Mouse (Mus musculus): ENCODE results near the gene Trpm8. TPM values are rescaled to one million over a fixed set of nuclear protein-coding genes. Genes with fewer than 3 reads are reported as not detected.

Trpm8 gene
- polyA plus RNA-seq, 1 experiment, result not detected

- peaks cover 12% of the 10 kb centered on the region; the same call in 1 of the 2 replicates for H3K4me1 ChIP-seq (ENCODE audit: control insufficient read depth, insufficient read depth, insufficient read length)
- no peak for TF ChIP-seq POLR2A (IDR thresholded peaks at IDR 0.05; ENCODE audit: low read depth, low read length)
- no peak for TF ChIP-seq CTCF (IDR thresholded peaks at IDR 0.05; ENCODE audit: extremely low read depth, insufficient read depth, insufficient read length, insufficient replicate concordance)
- 47% methylated on average over 8 of the region's 8 CpGs for WGBS
- no peak overlapping the region for H3K4me3 ChIP-seq (ENCODE audit: extremely low read depth, insufficient read depth, insufficient read length)
- H3K36me3 ChIP-seq (ENCODE audit: control insufficient read depth, insufficient read depth, low read length), result peaks cover 11% of the 10 kb centered on the region
- no peak overlapping the region for H3K27ac ChIP-seq (ENCODE audit: insufficient read depth, low read length)
- DNase-seq (ENCODE audit: low read depth in 1 of 2, low spot score in 2 of 2), result no peak
- no peaks in the 10 kb centered on the region for H3K27me3 ChIP-seq (ENCODE audit: control insufficient read depth, insufficient read depth, low read length)
Observed at GRCm38 (mm10) chr1:88258881-88259642, 18.4 kb upstream of the Trpm8 start.

- WGBS, result 83% methylated on average over 4 of the region's 4 CpGs
- no peak overlapping the region for H3K27ac ChIP-seq (ENCODE audit: insufficient read depth, low read length)
- no peak overlapping the region for H3K4me3 ChIP-seq (ENCODE audit: extremely low read depth, insufficient read depth, insufficient read length)
- TF ChIP-seq POLR2A (IDR thresholded peaks at IDR 0.05; ENCODE audit: low read depth, low read length) (no peak), CTCF (IDR thresholded peaks at IDR 0.05; ENCODE audit: extremely low read depth, insufficient read depth, insufficient read length, insufficient replicate concordance) (no peak)
- H3K36me3 ChIP-seq (ENCODE audit: control insufficient read depth, insufficient read depth, low read length), result peaks cover 16% of the 10 kb centered on the region
- peaks cover 12% of the 10 kb centered on the region; the same call in 1 of the 2 replicates for H3K4me1 ChIP-seq (ENCODE audit: control insufficient read depth, insufficient read depth, insufficient read length)
- no peaks in the 10 kb centered on the region for H3K27me3 ChIP-seq (ENCODE audit: control insufficient read depth, insufficient read depth, low read length)
- DNase-seq (ENCODE audit: low read depth in 1 of 2, low spot score in 2 of 2), result no peak
Observed at GRCm38 (mm10) chr1:88259643-88260024, 17.8 kb upstream of the Trpm8 start.

GRCm38 (mm10) chr1:88260114-88260513 lies 17.3 kb upstream of the Trpm8 start:
- Histone ChIP-seq H3K27ac (ENCODE audit: insufficient read depth, low read length) (no peak overlapping the region), H3K4me1 (ENCODE audit: control insufficient read depth, insufficient read depth, insufficient read length) (peaks cover 12% of the 10 kb centered on the region; the same call in 1 of the 2 replicates), H3K27me3 (ENCODE audit: control insufficient read depth, insufficient read depth, low read length) (no peaks in the 10 kb centered on the region), H3K4me3 (ENCODE audit: extremely low read depth, insufficient read depth, insufficient read length) (no peak overlapping the region), H3K36me3 (ENCODE audit: control insufficient read depth, insufficient read depth, low read length) (peaks cover 21% of the 10 kb centered on the region)
- DNase-seq (ENCODE audit: low read depth in 1 of 2, low spot score in 2 of 2), result no peak
- WGBS, result 67% methylated on average over 6 of the region's 6 CpGs
- no peak for TF ChIP-seq POLR2A (IDR thresholded peaks at IDR 0.05; ENCODE audit: low read depth, low read length)
- no peak for TF ChIP-seq CTCF (IDR thresholded peaks at IDR 0.05; ENCODE audit: extremely low read depth, insufficient read depth, insufficient read length, insufficient replicate concordance)

GRCm38 (mm10) chr1:88260604-88261377 lies 16.7 kb upstream of the Trpm8 start:
- H3K27ac ChIP-seq (ENCODE audit: insufficient read depth, low read length), result no peak overlapping the region
- DNase-seq (ENCODE audit: low read depth in 1 of 2, low spot score in 2 of 2), result no peak
- peaks cover 12% of the 10 kb centered on the region; the same call in 1 of the 2 replicates for H3K4me1 ChIP-seq (ENCODE audit: control insufficient read depth, insufficient read depth, insufficient read length)
- H3K27me3 ChIP-seq (ENCODE audit: control insufficient read depth, insufficient read depth, low read length), result no peaks in the 10 kb centered on the region
- peaks cover 28% of the 10 kb centered on the region for H3K36me3 ChIP-seq (ENCODE audit: control insufficient read depth, insufficient read depth, low read length)
- 67% methylated on average over 10 of the region's 10 CpGs for WGBS
- no peak overlapping the region for H3K4me3 ChIP-seq (ENCODE audit: extremely low read depth, insufficient read depth, insufficient read length)
- no peak for TF ChIP-seq POLR2A (IDR thresholded peaks at IDR 0.05; ENCODE audit: low read depth, low read length)
- no peak for TF ChIP-seq CTCF (IDR thresholded peaks at IDR 0.05; ENCODE audit: extremely low read depth, insufficient read depth, insufficient read length, insufficient replicate concordance)

GRCm38 (mm10) chr1:88261706-88262105 lies 15.8 kb upstream of the Trpm8 start:
- WGBS, result 84% methylated on average over 7 of the region's 7 CpGs
- peaks cover 12% of the 10 kb centered on the region; the same call in 1 of the 2 replicates for H3K4me1 ChIP-seq (ENCODE audit: control insufficient read depth, insufficient read depth, insufficient read length)
- TF ChIP-seq POLR2A (IDR thresholded peaks at IDR 0.05; ENCODE audit: low read depth, low read length), result no peak
- TF ChIP-seq CTCF (IDR thresholded peaks at IDR 0.05; ENCODE audit: extremely low read depth, insufficient read depth, insufficient read length, insufficient replicate concordance), result no peak
- no peak for DNase-seq (ENCODE audit: low read depth in 1 of 2, low spot score in 2 of 2)
- H3K27me3 ChIP-seq (ENCODE audit: control insufficient read depth, insufficient read depth, low read length), result no peaks in the 10 kb centered on the region
- no peak overlapping the region for H3K27ac ChIP-seq (ENCODE audit: insufficient read depth, low read length)
- peaks cover 37% of the 10 kb centered on the region for H3K36me3 ChIP-seq (ENCODE audit: control insufficient read depth, insufficient read depth, low read length)
- H3K4me3 ChIP-seq (ENCODE audit: extremely low read depth, insufficient read depth, insufficient read length), result no peak overlapping the region

GRCm38 (mm10) chr1:88262255-88262654 lies 15.2 kb upstream of the Trpm8 start:
- 66% methylated on average over 4 of the region's 4 CpGs for WGBS
- peaks cover 42% of the 10 kb centered on the region for H3K36me3 ChIP-seq (ENCODE audit: control insufficient read depth, insufficient read depth, low read length)
- H3K27ac ChIP-seq (ENCODE audit: insufficient read depth, low read length), result no peak overlapping the region
- H3K4me1 ChIP-seq (ENCODE audit: control insufficient read depth, insufficient read depth, insufficient read length), result peaks cover 12% of the 10 kb centered on the region; the same call in 1 of the 2 replicates
- no peak overlapping the region for H3K4me3 ChIP-seq (ENCODE audit: extremely low read depth, insufficient read depth, insufficient read length)
- no peak for DNase-seq (ENCODE audit: low read depth in 1 of 2, low spot score in 2 of 2)
- no peak for TF ChIP-seq POLR2A (IDR thresholded peaks at IDR 0.05; ENCODE audit: low read depth, low read length)
- TF ChIP-seq CTCF (IDR thresholded peaks at IDR 0.05; ENCODE audit: extremely low read depth, insufficient read depth, insufficient read length, insufficient replicate concordance), result no peak
- no peaks in the 10 kb centered on the region for H3K27me3 ChIP-seq (ENCODE audit: control insufficient read depth, insufficient read depth, low read length)

Data from spleen, adult 2 months (tissue).